Mouse (Mus musculus): Measurements from ENCODE around the gene Alad.
"Not testable (repeated sequence)": the region's sequence is repeated elsewhere in the genome, so short reads cannot be mapped to it uniquely, and the experiment has no call there.

Gene Alad

DNA sequence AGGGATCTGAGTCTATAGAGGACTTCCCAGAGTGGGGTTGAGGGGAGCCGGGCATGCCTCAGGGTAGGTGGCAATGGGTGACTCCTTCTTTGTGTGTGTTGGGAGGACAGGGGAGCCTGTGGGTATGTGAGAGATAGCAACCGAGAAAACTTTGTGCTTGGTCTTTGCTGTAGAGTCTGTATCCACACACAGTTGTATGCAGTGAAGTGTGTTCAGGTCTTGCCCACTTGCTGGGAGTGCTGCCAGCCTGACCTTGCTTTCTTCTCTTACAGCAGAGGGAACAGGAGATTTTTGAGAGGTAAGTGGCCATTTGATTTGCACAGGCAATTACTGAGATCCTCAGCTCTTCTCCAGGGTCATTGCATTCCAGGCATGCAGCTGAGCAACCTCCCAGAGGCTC is 31.8 kb downstream of the Alad start:
- CTCF ChIA-PET = no interaction called here

DNA sequence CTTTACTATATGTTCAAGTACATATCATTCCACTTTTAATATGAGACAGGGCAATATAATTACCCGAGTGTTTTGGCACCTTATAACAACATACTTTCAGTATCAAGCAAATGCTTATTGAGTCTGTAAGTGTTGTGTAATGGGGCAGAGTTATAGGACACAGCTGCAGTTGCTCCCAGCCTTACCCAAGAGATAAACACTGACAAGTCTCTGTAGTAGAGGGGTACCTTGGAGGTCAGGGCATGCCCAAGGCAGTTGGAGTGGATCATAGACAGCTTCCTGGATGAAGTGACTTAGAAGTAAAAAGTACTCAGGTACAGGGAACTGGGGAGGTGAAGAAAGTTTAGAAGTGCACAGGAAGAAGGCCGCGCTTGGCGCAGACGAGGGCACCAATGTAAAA is 32.5 kb downstream of the Alad start:
- CTCF ChIA-PET = no interaction called here

DNA sequence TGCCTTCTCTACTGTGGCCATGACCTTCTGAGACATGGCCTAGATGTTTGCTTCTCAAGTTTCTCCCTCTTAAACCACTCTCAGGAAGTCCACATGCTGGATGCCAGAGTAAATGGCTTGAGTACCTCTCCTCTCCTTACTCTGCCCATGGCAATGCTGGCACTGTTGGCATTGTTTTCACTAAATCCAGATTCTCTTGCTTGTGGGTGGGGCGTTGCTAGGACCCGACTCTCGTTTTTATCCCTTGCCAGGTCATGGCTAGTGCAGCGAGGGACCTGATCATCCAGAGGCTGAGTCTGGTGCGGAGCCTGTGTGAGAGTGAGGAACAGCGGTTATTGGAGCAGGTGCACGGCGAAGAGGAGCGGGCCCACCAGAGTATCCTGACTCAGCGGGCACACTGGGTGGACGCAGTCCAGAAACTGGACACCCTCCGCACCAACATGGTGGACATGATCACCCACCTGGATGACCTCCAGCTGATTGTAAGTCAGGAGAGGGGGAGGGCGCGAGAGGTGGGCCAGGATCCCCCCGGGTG is 33.5 kb downstream of the Alad start:
- CTCF ChIA-PET = interaction anchor here (0.7 kb wide), 1 partner anchor 11 kb away, joined by 5 read pairs; no protein-coding TSS in a partner anchor

DNA sequence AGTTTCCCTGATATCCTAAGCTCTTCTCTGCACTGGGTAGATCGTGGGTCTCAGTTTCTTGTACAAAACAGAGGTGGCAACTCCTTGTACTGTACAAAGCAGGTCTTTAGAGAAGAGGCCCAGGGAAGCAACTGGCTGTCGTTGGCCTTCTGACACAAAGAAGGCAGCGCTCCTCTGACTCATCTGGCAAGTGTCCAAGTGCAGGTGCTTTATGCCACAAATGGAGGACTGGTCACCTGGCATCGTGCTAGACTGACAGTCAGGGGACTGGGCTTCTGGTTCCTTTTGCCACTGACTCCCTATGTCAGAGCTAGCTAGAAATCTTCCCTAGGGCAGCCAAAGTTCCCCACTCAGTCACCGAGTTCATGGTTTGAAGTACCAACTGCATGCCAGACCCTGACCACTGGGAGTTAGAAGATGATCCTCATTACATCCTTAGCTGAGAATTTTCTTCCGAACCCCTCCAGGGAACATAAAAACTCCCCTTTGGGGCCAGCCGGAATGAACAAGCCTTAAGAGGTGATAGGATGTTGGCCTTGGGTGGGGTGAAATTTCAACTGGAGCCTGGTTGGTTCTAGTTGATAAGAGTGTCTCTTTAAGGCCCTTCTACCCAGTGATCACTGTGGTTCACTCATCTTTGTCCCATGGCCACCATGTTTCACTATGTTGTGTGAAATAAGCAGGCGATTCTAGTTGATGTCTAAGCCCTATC is 34.1 kb downstream of the Alad start:
- CTCF ChIA-PET = interaction anchor here (0.7 kb wide), 1 partner anchor 67 kb away, joined by 4 read pairs; no protein-coding TSS in a partner anchor

DNA sequence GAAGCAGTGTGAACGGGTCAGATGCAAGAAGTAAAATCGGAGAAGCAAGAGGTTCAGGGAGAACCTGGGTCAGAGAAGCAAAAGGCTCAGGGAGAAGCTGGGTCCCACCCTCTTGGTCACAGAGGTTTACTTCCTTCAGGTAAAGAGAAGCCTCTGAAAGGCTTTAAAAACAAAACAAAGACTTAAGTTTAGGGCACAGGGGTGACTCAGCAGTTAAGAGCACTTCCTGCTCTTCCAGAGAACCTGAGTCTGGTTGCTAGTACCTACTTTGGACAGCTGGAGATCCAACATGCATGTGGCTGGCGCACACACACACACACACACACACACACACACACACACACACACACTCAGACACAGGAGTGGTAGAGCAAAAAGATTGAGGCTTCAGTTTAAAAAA is 34.8 kb downstream of the Alad start:
- CTCF ChIA-PET = interaction anchor here (0.7 kb wide), 1 partner anchor 68 kb away, joined by 4 read pairs; no protein-coding TSS in a partner anchor

DNA sequence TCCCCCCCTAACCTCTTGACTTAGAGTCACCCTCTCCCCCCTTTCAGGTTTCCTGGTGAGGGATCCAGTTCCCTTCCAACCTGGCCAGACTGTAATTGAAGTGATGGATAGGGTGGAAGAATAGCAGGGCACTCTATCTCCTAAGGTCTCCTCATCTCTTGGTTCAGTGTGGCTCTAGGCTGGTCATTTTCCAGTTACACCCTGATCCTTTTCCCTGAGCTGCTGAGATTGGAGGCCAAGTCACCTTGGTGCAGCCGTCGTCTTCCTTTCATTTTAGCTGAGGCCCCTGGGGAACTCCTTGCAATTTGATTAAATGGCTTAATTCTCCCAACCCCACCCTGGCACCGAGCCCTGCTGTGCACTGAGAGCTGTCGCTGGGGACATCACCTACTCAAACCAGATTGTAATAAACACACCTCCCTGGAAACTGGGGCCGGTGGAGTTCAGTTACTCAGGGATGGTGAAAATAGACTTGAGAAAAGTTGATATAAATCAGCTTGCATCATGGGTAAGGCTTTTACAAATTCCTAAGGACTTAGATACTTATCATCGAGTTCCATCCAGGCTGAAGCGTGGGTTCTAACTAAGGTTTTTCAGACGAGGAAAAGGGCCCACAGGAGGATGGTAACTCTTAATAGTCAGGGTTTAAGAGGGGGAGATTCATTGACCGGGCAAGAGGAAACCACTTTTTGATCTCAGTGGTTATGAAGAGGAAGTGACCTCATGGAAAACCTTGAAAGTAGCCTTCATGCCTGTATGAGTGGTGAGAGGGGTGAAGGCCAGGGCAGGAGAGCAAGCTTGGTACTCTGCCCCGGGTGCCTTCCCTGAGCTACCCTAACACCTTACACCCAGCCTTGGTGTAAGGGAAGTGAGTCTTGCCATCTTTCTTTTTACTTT is 38.8 kb downstream of the Alad start:
- CTCF ChIA-PET = no interaction called here

DNA sequence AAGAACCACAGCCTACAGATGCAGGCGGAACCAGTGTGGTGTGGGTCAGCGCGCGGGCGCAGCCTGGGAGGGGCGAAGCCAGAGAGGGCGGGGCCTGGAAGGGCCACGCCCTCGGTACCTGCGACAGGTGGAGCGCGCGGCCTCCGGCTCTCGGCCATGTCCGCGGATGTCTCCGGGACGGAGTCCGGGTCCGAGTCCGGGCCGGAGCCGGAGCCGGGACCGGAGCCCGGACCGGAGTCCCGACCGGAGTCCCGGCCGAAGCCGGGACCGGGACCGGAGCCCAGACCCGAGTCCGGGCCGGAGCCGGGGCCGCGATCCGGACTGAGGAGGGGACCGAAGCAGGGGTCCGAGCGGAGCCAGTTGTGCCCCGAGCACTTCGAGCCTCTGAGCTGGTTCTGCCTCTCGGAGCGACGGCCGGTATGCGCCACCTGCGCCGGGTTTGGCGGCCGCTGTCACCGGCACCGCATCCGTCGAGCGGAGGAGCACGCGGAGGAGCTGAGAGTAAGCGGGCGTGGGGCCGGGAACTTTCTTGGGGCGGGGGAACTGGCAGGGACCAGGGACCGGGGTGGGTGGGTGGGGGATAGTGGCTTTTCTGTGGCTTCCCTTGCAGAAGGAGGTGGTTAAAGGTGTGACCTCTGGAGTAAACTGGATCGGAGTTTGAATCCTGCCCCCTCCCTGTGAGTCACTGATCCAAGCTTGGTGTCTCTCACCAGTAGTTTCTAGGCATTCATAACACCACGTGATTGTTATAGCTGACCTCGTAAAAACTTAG is 39.6 kb downstream of the Alad start, which contains the start of gene Bspry:
Bspry (plus strand) TSS at position 117 of the 772 bp plus-strand sequence.
- CTCF ChIA-PET = no interaction called here

DNA sequence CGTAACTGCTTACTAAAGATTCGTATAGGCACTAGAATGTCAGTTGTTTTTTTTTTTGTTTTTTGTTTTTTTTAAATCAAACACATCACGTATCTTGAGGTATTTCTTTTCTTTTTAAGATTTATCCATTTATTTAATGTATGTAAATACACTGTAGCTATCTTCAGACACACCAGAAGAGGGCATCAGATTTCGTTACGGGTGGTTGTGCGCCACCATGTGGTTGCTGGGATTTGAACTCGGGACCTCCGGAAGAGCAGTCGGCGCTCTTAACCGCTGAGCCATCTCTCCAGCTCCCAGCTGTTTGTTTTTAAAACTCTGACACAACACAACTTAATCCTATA is 40.2 kb downstream of the Alad start:
- CTCF ChIA-PET = not testable (repeated sequence)

DNA sequence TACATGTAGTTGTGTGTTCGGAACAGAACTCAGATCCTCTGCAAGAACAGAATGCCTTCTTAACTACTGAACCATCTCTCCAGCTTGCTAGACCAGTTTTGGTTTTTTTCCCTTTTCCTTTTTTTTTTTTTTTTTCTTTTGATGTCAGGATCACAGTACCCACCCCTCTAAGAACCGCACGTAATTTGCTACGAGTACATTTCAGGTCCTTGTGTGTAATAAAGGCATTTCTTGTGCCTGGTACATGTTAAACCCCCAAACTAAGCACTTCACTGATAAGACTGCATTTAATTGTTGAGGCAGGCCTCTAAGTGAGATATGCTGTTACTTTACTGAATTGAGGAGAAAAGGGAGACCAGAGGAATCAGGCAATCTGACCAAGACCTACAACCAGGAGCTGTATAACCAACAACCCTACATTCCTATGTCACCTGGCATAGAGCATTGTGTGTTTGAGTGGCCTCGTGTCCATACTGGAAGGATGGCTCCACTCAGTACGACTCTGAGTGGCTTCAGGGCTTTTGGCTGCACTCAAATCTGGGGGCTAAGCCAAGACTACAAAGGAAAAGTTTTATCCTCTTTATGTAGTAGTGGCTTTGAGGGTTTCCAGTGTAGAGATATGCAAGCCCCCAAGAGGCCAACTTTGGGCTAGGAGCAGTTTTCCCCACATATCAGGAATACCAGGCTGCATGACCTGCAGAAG is 42.0 kb downstream of the Alad start:
- CTCF ChIA-PET = interaction anchor here (0.7 kb wide), 1 partner anchor 261 kb away, joined by 6 read pairs; no protein-coding TSS in a partner anchor

DNA sequence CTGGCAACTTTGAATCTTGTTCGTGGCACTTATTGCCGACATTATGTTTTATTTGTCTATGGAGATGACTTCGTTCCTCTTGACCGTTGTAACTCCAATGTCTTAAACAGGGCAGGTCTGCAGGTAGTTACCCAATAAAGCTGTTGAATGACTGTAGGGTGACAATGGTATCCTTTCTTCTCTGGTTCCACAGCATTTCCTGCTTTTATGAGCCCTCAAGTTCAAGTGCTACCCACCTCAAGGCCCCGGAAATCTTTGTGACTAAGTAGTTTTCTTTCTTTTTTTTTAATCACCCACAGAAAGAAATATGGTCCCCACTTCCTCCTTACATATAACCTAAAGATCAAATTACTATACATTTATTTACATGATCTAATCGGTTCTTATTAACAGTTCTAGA is 43.9 kb downstream of the Alad start:
- CTCF ChIA-PET = interaction anchor here (0.6 kb wide), 1 partner anchor 11 kb away, joined by 5 read pairs; no protein-coding TSS in a partner anchor

DNA sequence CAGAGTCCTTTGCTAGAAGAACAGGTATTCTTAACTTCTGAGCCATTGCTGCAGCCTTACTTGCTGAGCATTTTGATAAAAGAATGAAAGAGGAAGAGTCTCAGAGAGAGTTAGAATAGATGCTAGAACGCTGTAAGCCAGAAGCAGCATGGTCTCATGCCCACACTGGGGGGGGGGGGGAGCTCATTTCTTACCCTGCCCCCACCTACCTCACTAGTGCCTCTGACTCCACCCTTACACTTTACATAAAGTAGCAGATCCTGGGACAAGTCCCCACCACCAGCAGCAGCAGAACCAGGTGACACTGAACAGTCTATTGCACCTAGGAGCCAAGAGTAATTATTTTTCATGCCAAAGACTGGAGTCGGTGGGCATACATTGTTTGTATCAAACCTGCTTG is 44.6 kb downstream of the Alad start:
- CTCF ChIA-PET = interaction anchor here (0.6 kb wide), 1 partner anchor 11 kb away, joined by 5 read pairs; no protein-coding TSS in a partner anchor

DNA sequence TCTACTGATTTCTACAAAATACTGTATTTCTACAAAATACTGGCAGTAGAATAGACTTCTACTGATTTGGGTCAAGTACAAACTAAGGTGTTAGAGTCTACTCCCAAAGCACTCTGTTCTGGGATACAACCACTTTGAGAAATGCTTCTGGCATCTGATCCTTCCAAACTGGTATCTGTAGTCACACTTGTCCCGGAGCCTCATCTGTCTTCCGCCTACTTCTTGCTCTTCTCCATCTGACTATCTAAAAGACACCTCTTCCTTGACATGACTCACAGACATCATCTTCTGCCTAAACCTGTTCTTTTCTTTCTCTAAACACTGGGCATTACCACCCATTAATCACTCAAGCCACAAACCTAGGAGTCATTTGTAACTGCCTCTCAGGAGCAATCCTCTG is 47.6 kb downstream of the Alad start:
- CTCF ChIA-PET = interaction anchor here (1.5 kb wide), 1 partner anchor 9 kb away, joined by 3 read pairs; no protein-coding TSS in a partner anchor

DNA sequence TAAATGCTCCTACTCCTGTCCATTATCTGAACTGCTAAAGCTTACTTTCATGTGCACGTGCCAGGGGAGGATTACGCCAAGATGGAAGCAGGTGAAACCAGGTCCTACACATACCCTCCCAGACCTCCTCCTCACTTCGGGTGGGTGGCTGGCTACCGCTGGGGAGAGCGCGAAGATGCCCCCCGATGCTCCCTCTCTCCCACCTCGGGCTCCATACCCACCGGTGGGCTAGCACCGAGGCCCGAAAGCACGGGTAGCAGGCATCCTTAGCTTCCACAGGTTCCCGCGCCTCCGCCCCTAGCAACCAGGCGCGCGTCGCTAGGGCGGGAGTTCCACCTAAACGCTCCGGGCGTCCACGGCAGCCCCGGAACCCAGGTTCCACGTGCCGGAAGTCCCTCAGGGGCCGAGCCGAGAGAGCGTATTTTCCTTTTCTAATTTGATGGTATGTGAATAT is 49.1 kb downstream of the Alad start, which contains the start of gene Wdr31:
Wdr31 (minus strand) TSS at position 299 of the 454 bp plus-strand sequence.
- CTCF ChIA-PET = no interaction called here

DNA sequence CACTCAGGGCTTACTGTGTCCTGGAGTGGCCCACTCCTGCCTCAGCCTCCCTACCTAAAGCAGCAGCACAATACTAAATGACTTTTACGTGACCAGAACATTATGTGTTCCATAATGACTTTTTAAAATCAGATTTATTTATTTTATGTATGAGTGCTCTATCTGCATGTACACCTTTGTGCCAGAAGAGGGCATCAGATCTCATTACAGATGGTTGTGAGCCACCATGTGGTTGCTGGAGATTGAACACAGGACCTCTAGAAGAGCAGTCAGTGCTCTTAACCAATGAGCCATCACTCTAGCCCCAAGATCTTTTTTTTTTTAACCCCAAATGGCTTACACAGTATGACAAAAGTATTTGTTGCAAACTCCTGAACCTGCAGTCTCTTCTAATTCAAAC is 51.6 kb downstream of the Alad start:
- CTCF ChIA-PET = no interaction called here

DNA sequence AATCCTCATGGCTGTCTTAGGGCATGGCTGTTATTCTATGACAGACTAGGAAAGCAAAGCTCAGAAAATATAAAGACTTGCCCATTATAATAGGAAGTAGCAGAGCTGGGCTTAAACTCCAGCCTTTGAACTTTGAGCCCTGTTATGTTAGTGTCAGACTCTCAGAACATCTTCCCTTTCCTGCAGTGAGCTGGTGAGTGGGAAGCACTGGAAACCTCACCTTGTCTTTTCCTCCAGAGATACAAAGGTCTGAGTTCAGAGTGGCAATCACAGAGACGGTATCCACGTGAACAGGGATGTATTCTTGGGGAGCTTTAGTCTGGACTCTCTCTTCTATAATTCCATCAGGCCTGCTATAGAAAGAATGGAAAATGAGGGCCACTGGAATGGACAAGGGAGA is 56.6 kb downstream of the Alad start:
- CTCF ChIA-PET = interaction anchor here (1.3 kb wide), 1 partner anchor 9 kb away, joined by 3 read pairs; no protein-coding TSS in a partner anchor

DNA sequence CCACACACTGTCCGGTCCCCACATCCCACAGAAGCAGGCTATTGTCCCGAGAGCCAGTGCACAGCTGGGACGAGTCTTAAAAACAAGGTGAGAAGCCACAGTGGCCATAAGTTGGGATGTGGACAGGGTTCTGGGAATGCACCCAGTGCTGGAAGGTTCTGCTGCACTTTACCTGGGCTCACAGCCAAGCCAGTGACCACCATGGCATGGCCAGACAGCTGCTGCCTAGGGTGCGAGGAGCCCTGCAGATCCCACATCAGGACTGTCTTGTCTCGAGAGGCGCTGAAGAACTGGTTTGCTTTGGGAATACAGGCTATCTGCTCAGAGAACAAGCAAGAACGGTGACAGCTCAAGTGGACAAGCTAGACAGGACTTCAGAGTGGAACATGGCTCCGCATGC is 59.4 kb downstream of the Alad start:
- CTCF ChIA-PET = no interaction called here

Measured in spleen, embryonic (tissue).